Mouse (Mus musculus) liver, embryonic 14.5 days (tissue): ENCODE measurements around the gene St8sia1.

Source experiments
- CTCF ChIP-seq: IDR thresholded peaks from 2 replicates; pipeline ENCODE4 v1.5.1; 2016; ENCODE audit warnings: antibody characterized with exemption, low read depth, control low read depth
- EP300 ChIP-seq: IDR thresholded peaks from 2 replicates; pipeline ENCODE4 v1.6.1; 2016; ENCODE audit warnings: antibody characterized with exemption, low read depth

DNA sequence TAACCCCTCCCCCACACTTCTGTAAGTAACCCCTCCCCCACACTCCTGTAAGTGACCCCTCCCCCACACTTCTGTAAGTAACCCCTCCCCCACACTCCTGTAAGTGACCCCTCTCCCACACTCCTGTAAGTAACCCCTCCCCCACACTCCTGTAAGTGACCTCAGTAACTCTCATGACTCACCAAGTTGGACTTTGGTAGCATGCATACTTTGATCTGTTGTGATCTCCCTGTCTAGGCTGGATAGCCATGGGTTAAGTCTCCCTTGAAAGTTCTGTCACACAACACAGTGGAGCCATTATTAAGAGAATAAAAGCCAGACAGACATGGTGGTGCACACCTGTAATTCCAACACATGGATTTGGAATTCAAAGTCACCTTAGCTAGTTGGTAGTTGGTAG lies 11.1 kb downstream of the St8sia1 start:
- TF ChIP-seq CTCF (no peak), EP300 (no peak)
